Mouse (Mus musculus): ENCODE measurements around the gene Zfp941.
"Not testable (repeated sequence)": the region's sequence is repeated elsewhere in the genome, so short reads cannot be mapped to it uniquely, and the experiment has no call there.

Gene Zfp941

GRCm38 (mm10) chr7:140765888-140766739 is 55.9 kb downstream of the Zfp941 start:
- no peak for DNase-seq

DNA sequence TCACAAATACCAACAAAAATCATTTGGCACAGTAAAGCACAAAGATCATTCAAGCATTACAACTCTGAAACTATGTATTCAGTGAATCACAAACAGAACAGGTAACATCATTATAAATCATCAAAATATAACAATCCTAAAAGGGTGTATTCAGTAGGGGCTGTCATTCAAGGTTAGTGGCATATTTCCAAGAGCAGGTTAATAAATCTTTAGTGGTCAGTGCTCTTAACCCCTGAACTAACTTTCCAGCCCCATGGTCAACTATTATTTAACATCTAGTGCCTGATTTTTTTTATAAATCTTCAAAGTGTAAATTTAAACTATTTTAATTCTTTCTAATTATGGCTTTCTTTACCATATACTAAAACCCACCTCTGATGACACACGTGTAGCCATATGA is 56.6 kb downstream of the Zfp941 start:
- DNase-seq: not testable (repeated sequence)

DNA sequence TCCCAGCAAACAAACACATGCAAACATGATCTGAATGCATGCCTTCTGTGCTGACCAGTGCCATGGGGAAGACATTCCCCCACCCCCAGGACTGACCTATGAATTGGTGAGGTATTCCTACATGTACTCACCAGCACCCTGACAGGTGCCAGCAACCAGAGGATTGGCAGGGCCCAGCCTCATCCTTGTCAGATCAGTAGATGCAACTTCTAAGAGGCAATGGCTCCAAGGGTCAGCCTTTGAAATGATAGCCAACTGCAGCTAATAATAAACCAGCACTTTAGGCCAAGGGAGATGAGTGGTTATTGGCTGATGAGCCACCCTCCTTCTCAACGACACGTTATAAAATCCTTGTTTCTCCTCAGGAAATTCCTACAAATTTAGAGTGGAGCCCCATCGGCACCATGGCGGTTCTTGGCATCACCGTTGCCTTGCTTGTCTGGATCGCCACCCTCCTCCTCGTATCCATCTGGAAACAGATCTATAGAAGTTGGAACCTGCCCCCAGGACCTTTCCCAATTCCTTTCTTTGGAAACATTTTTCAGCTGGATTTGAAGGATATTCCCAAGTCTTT is 58.4 kb downstream of the Zfp941 start, which contains the start of gene Cyp2e1:
Cyp2e1 (plus strand) TSS at position 293 of the 574 bp plus-strand sequence.
- DNase-seq: no peak

- no peak for DNase-seq
These were observed 61.3 kb downstream of the Zfp941 start for GRCm38 (mm10) chr7:140760647-140761046.

Measured in embryo, embryonic 11 days (tissue).